Mouse (Mus musculus) right cerebral cortex, postnatal 10 days (tissue): ENCODE data around the gene Fbxo7.
A peak's percentile ranks its signal among the peaks of the same experiment; 100 is the strongest.
"Not testable (repeated sequence)": the region's sequence is repeated elsewhere in the genome, so short reads cannot be mapped to it uniquely, and the experiment has no call there.

Experiments used
- DNase-seq, 2 experiments: peaks; one replicate each; pipeline ENCODE4 v3.0.0; 2021; ENCODE audit warnings: low spot score in 2 of 2

The Fbxo7 gene

GRCm38 (mm10) chr10:86021749-86022473, at the start of gene Fbxo7:
Gene Fbxo7 (plus strand): TSS chr10:86021972.
- peak; percentile 89 to 93 for DNase-seq

- DNase-seq, result peak; percentile 59 to 66
Observed at GRCm38 (mm10) chr10:85972915-85973314, 48.9 kb upstream of the Fbxo7 start.

- no peak for DNase-seq
Observed at GRCm38 (mm10) chr10:85989412-85990115, 32.2 kb upstream of the Fbxo7 start.

DNA sequence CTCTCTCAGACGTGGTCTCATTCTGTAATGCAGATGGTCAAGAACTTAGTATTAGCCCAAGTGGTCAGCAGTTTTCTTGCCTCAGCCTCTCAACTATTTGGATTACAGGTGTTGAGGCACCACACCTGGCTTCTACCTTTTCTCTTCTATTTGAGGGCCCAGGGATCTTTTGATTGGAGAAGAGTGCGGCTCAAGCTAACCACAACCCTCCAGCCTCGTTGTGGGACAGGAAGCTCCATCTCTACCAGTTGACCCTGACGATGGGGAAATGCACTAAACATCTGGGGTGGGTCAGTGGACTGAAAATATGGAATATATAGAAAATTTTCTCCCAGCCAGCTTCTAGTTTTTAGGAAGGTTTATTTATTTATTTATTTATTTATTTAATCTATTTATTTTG, 29.4 kb upstream of the Fbxo7 start:
- no peak for DNase-seq

DNA sequence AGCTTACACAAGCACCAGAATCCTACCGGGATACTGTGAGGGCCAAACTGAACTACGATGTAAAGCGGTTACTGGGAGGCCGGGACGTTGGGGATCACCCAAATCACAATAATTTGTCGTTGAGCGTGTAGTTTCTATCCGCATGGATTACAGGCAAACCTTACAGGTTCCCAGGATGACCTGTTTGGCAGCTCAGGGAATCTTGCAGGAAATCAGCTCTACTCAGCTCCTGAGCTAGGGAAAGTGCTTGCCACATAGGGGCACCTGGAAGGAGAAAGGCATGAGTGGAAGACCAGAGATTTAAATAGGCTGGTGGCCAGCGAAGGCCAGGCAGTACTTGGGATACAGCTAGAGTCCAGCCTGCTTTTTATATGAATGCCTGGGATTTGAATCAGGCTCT, 27.9 kb upstream of the Fbxo7 start:
- DNase-seq, result no peak

DNA sequence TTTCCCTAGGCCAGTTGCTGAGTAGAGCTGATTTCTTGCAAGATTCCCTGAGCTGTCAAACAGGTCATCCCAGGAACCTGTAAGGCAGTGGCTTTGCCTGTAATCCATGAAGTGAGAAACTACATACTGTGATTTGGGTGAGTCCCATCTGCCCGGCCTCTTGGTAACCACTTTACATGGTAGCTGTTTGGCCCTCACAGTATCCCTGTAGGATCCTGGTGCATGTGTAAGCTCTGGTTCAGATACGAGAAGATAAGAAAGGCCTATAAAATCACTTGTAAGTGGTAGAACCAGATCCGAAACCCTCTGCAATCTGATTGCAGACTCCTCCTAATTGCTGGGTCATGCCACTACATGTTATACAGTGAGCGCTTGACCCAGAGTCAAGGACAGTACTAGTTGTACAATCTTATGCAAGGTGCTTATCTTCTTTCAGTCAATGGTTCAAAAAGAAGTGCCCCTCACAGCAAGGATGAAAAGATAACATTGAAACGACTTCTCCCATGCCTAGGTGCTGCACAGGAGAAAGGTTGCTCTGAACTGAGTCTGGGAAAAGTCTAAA, 27.1 kb upstream of the Fbxo7 start:
- DNase-seq, result no peak

DNA sequence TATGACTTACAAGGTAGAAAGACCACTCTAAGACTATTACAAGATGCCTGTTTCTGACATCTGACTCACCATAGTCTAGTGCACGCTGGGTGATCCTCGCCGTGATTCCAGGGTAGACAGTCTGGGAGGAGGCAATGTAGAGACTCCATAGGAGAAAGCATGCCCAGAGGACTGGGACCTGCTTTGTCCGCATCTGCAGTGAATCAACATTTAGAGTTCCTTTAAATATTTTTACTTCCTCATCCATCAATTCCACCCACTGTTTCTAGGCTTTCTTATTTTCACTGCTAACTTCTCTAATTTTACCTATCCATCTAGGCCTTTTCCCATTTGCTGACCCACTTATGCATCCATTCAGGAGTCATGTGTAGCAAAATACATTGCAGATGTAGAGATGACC, 21.3 kb upstream of the Fbxo7 start:
- DNase-seq, result no peak

- no peak for DNase-seq
Observed at GRCm38 (mm10) chr10:86006455-86006854, 15.3 kb upstream of the Fbxo7 start.

DNA sequence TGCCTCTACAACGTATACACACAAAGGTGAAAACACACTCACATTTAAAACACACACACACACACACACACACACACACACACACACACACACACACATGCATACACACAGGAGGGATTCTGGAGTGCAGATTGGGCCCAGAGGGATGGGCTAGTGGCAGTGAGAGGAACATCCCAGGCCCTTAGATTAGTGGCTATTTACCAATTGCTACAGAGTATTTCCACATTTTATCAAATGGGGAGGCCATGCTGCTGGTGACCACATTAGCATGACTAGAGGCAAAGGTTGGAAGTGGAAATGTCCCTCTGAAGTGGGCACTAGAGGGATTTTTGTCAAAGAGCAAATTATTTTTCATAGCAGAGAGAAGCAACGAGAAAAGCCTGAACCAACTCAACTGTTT, 12.1 kb upstream of the Fbxo7 start:
- no peak for DNase-seq

DNA sequence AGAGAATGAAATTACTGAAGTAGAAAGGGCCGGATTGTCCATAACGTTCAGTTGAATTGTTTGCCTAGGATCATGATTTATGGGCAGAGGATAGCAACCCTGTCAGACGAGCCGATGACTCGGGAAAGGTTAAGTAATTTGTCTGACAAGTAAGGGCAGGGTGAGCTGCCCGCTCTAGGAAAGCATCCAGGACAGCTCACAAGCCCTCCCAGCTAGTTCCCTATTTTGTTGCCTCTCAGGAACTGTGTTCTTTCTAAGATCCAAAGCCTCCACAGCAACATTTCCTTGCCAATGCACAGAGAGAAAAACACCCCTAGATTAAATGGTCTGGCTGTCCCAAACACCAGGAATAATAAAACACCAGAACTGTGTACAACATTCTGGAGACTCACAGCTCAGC, 11.1 kb upstream of the Fbxo7 start:
- no peak for DNase-seq

GRCm38 (mm10) chr10:86011172-86011571, 10.6 kb upstream of the Fbxo7 start:
- no peak for DNase-seq

DNA sequence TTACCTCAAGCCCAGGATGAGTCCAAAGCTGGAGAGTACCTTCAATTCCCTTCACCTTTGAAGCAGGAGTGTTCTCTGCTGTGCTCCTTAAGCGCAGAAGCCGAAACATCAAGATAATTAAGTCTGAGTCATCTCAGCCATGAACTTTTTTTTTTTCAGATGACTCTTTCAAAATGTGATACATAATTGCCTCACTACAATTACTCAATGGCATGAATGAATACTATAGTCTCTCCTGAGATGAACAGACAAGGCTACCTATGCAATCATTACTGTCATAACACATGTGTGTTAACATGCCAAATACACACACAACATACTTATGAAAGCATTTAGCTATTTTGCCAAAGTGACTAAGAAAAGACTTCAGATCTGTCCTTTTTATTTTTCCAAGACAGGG, 10.0 kb upstream of the Fbxo7 start, which contains the start of gene Bpifc:
Gene Bpifc, minus strand, starts transcription at position 115 of the 400 bp plus-strand sequence.
- DNase-seq, result no peak

DNA sequence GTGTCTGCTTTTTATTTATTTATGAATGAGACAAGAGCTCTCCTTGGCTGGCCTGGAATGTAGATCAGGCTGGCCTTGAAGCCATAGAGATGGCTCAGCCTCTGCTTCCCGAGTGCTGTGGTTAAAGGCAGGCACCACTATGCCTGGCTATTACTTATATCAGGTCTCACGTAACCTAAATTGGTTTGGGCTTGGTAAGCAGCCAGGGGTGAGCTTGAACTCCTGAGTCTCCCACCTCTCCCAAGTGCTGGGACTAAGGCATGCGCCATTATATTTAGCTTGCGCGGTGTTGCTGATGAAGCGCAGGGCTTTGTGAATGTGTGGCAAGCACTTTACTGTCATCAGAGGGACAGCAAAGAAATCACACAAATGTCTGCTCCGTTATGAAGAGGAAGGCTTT, 4.0 kb upstream of the Fbxo7 start:
- no peak for DNase-seq

- no peak for DNase-seq
Observed at GRCm38 (mm10) chr10:86018813-86019212, 3.0 kb upstream of the Fbxo7 start.

DNA sequence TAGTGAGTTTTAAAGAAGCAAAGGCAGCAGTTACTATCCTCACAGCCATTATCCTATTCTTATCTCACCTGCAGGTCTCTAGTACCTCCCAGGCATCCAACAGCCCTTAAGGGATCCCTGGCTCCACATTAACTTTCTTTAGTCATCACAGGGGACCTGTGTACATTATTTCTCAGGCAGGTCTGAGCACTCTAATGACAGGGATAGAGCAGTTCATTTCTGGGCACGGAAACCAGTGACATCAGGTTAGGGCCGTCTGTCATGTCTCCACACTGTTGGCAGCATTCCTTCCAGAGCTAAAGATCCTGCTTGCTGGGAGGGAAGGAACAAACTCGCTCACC, 394 bp upstream of the Fbxo7 start:
- no peak for DNase-seq

GRCm38 (mm10) chr10:86022474-86022816, 673 bp downstream of the Fbxo7 start:
- no peak for DNase-seq

DNA sequence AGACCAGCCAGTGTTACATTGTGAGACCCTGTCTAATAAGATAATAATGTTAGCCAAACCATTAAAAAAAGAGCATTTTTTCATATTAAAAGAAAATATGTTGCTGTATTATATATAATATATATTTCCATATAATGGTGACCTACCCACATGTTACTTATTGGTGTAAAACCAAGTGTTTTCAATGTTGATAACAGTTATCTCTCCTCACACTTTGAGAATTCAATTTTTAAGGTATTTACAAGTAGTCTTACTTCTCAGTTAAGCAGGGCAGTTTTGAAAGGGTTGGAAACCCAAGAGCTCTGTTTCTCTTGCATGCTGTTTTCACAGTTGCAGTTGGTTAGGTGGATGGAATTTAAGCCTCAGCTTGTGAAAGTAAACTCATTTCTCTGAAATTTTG, 1.4 kb downstream of the Fbxo7 start:
- DNase-seq, result no peak

DNA sequence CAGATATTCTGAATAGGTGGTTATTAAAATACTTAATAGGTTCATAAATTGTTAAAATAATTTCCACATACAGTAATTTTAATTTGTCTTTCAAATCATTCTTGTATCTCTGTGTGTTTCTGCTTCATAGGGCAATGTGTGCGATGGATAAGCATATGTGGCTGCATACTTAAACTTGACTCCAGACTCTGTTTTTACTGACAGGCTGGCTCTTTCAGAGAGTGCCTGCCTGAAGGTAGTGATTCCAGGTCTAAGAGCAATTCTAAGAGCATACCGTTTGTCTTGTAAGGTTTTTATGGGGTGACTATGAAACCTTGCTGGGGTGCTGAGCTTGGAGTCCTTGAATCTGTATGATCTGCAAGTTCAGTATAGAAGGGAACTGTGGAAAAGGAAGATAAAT, 4.1 kb downstream of the Fbxo7 start:
- DNase-seq, result no peak

DNA sequence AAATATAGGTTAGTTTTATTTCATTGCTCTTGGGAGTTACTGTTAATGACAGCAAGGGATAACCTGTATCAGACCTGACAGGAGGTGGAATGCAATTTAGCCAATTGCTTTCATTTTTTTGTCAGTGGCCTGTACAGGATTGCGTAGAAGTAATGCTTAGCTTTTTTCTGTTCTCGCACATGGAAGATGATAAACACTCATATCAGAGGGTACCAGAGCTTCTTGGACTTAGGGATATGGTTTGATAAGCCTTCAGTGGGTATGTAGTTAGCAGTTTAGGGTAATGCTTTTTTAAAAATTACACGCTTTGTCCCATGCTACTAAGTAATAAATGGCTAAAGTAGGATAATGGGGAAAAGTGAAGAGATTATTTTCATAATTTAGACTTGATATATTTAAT, 4.6 kb downstream of the Fbxo7 start:
- DNase-seq, result no peak

DNA sequence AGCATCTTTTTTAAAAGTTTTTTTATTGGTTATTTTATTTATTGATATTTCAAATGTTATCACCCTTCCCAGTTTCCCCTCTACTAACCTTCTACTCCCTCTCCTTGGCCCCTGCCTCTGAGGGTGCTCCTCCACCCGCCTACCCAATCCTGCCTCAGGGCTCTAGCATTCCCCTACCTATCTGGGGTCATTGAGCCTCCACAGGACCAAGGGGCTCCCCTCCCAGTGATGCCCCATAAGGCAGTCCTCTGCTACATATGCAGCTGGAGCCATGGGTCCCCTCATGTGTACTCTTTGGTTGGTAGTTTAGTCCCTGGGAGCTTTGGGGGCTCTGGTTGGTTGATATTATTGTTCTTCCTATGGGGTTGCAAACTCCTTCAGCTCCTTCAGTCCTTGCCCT, 5.0 kb downstream of the Fbxo7 start:
- not testable (repeated sequence) for DNase-seq

DNA sequence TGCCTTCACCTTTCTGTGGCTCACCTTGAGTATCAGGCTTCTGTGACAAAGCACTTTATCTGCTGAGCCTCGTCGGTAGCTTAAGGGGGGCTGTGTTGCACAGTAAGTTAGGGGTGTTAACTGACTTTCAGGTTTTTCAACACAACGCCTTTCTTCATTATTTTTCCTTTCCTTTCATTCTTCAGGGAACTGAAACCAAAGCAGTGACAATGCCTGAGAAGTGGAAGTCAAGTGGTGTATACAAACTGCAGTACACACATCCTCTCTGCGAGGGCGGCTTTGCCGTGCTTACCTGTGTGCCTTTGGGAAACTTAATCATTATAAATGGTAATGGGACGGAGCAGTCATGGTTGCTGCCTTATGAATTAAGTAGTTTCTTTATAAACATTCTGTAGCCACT, 9.0 kb downstream of the Fbxo7 start:
- DNase-seq, result no peak

- no peak for DNase-seq
Observed at GRCm38 (mm10) chr10:86032517-86032916, 10.7 kb downstream of the Fbxo7 start.

GRCm38 (mm10) chr10:86034007-86034728, 12.4 kb downstream of the Fbxo7 start:
- DNase-seq, result no peak
